Mouse (Mus musculus): ENCODE measurements around the gene Ppm1m. TPM values are rescaled to one million over a fixed set of nuclear protein-coding genes. Genes with fewer than 3 reads are reported as not detected.
"Not testable (repeated sequence)": the region's sequence is repeated elsewhere in the genome, so short reads cannot be mapped to it uniquely, and the experiment has no call there.

Gene Ppm1m
- polyA plus RNA-seq, 1 experiment from 2014 or later = 20.1 TPM

- Histone ChIP-seq H3K4me1 (peaks cover 31% of the 10 kb centered on the region), H3K27ac (no peak overlapping the region), H3K4me2 (no peak overlapping the region), H3K9me3 (replicated peaks) (no peaks in the 10 kb centered on the region), H3K27me3 (no peaks in the 10 kb centered on the region), H3K9ac (no peak overlapping the region), H3K36me3 (ENCODE audit: poor library complexity, severe bottlenecking) (peaks cover 69% of the 10 kb centered on the region), H3K4me3 (no peak overlapping the region)
- no peak for ATAC-seq
- WGBS = 89% methylated on average over 6 of the region's 6 CpGs
Measured at GRCm38 (mm10) chr9:106177799-106178198, 21.7 kb downstream of the Ppm1m start.

- peaks cover 38% of the 10 kb centered on the region for H3K4me1 ChIP-seq
- no peak for ATAC-seq
- 83% methylated on average over 5 of the region's 5 CpGs for WGBS
- no peak overlapping the region for H3K4me2 ChIP-seq
- H3K27ac ChIP-seq = no peak overlapping the region
- H3K9me3 ChIP-seq (replicated peaks) = no peaks in the 10 kb centered on the region
- H3K9ac ChIP-seq = no peak overlapping the region
- H3K36me3 ChIP-seq (ENCODE audit: poor library complexity, severe bottlenecking) = peaks cover 59% of the 10 kb centered on the region
- no peaks in the 10 kb centered on the region for H3K27me3 ChIP-seq
- no peak overlapping the region for H3K4me3 ChIP-seq
Measured at GRCm38 (mm10) chr9:106176769-106177168, 22.8 kb downstream of the Ppm1m start.

GRCm38 (mm10) chr9:106175552-106176200 is 23.9 kb downstream of the Ppm1m start:
- no peak for ATAC-seq
- Histone ChIP-seq H3K4me1 (peaks cover 38% of the 10 kb centered on the region), H3K27ac (no peak overlapping the region), H3K9ac (no peak overlapping the region), H3K9me3 (replicated peaks) (no peaks in the 10 kb centered on the region), H3K4me2 (no peak overlapping the region), H3K36me3 (ENCODE audit: poor library complexity, severe bottlenecking) (peaks cover 48% of the 10 kb centered on the region), H3K4me3 (no peak overlapping the region), H3K27me3 (no peaks in the 10 kb centered on the region)
- WGBS = 91% methylated on average over 3 of the region's 3 CpGs

GRCm38 (mm10) chr9:106173363-106173762 is 26.2 kb downstream of the Ppm1m start:
- H3K27ac ChIP-seq = no peak overlapping the region
- ATAC-seq = no peak
- WGBS = 57% methylated on average over 2 of the region's 2 CpGs
- peak overlapping the region; percentile 80 for H3K4me3 ChIP-seq
- H3K4me1 ChIP-seq = peaks cover 44% of the 10 kb centered on the region
- H3K36me3 ChIP-seq (ENCODE audit: poor library complexity, severe bottlenecking) = peaks cover 25% of the 10 kb centered on the region
- H3K9me3 ChIP-seq (replicated peaks) = no peaks in the 10 kb centered on the region
- peak overlapping the region; percentile 83 for H3K4me2 ChIP-seq
- no peaks in the 10 kb centered on the region for H3K27me3 ChIP-seq
- peak overlapping the region; percentile 50; the same call in 1 of the 2 replicates for H3K9ac ChIP-seq

- no peak for ATAC-seq
Measured at GRCm38 (mm10) chr9:106172527-106172926, 27.0 kb downstream of the Ppm1m start.

GRCm38 (mm10) chr9:106171346-106172158 is 28.0 kb downstream of the Ppm1m start:
- Histone ChIP-seq H3K4me3 (peak overlapping the region; percentile 80), H3K36me3 (ENCODE audit: poor library complexity, severe bottlenecking) (peaks cover 7% of the 10 kb centered on the region; the same call in 1 of the 2 replicates), H3K9me3 (replicated peaks) (no peaks in the 10 kb centered on the region), H3K27ac (peak overlapping the region; percentile 96), H3K4me2 (peak overlapping the region; percentile 83), H3K27me3 (no peaks in the 10 kb centered on the region), H3K9ac (peak overlapping the region; percentile 91), H3K4me1 (peaks cover 44% of the 10 kb centered on the region)
- under 1% methylated on average over 30 of the region's 30 CpGs for WGBS
- ATAC-seq = peak; percentile 66

More at GRCm38 (mm10) chr9:106172527-106172926, 27.0 kb downstream of the Ppm1m start:
- H3K9me3 ChIP-seq (replicated peaks) = no peaks in the 10 kb centered on the region
- no peak overlapping the region for H3K27ac ChIP-seq
- WGBS = 24% methylated on average over 3 of the region's 3 CpGs
- H3K9ac ChIP-seq = peak overlapping the region; percentile 91
- peaks cover 17% of the 10 kb centered on the region for H3K36me3 ChIP-seq (ENCODE audit: poor library complexity, severe bottlenecking)
- H3K4me1 ChIP-seq = peaks cover 44% of the 10 kb centered on the region
- H3K4me3 ChIP-seq = peak overlapping the region; percentile 80
- no peaks in the 10 kb centered on the region for H3K27me3 ChIP-seq
- H3K4me2 ChIP-seq = peak overlapping the region; percentile 83

GRCm38 (mm10) chr9:106170556-106171345 is 28.8 kb downstream of the Ppm1m start, which contains the start of gene Wdr82:
TSS of gene Wdr82 (plus strand) at chr9:106170928.
- WGBS = under 1% methylated on average over 73 of the region's 81 CpGs
- Histone ChIP-seq H3K4me3 (peak within 1 kb of the TSS; percentile 80), H3K27me3 (no peaks in the 10 kb centered on the region), H3K9ac (peak within 1 kb of the TSS; percentile 91), H3K4me2 (peak within 1 kb of the TSS; percentile 83), H3K4me1 (peaks cover 40% of the 10 kb centered on the region), H3K27ac (peak within 1 kb of the TSS; percentile 96), H3K9me3 (replicated peaks) (no peaks in the 10 kb centered on the region), H3K36me3 (ENCODE audit: poor library complexity, severe bottlenecking) (0 out of 2 replicates have a peak, but pooled peaks cover 4% of the 10 kb centered on the region)
- ATAC-seq = peak; percentile 94

GRCm38 (mm10) chr9:106169917-106170316 is 29.6 kb downstream of the Ppm1m start:
- 39% methylated on average over 6 of the region's 6 CpGs for WGBS
- H3K4me3 ChIP-seq = peak overlapping the region; percentile 80
- H3K27ac ChIP-seq = 0 out of 2 replicates have a peak overlapping the region, but pooled peaks have one; percentile 96
- 0 out of 2 replicates have a peak, but pooled peaks cover 4% of the 10 kb centered on the region for H3K36me3 ChIP-seq (ENCODE audit: poor library complexity, severe bottlenecking)
- H3K4me1 ChIP-seq = peaks cover 33% of the 10 kb centered on the region
- peak overlapping the region; percentile 83 for H3K4me2 ChIP-seq
- no peak for ATAC-seq
- no peaks in the 10 kb centered on the region for H3K27me3 ChIP-seq
- peak overlapping the region; percentile 91 for H3K9ac ChIP-seq
- H3K9me3 ChIP-seq (replicated peaks) = no peaks in the 10 kb centered on the region

- not testable (repeated sequence) for ATAC-seq
- WGBS = 76% methylated on average over 1 of the region's 1 CpGs
Measured at GRCm38 (mm10) chr9:106169006-106169405, 30.5 kb downstream of the Ppm1m start.

GRCm38 (mm10) chr9:106167703-106168102 is 31.8 kb downstream of the Ppm1m start:
- Histone ChIP-seq H3K27me3 (no peaks in the 10 kb centered on the region), H3K4me2 (no peak overlapping the region), H3K27ac (no peak overlapping the region), H3K4me1 (peaks cover 12% of the 10 kb centered on the region), H3K9ac (no peak overlapping the region), H3K36me3 (ENCODE audit: poor library complexity, severe bottlenecking) (no peaks in the 10 kb centered on the region), H3K9me3 (replicated peaks) (no peaks in the 10 kb centered on the region), H3K4me3 (no peak overlapping the region)
- WGBS = 15% methylated on average over 1 of the region's 1 CpGs
- no peak for ATAC-seq

More at GRCm38 (mm10) chr9:106169006-106169405, 30.5 kb downstream of the Ppm1m start:
- not testable (repeated sequence) for H3K27me3 ChIP-seq; H3K27ac ChIP-seq; H3K9ac ChIP-seq; H3K36me3 ChIP-seq (ENCODE audit: poor library complexity, severe bottlenecking); H3K4me2 ChIP-seq; H3K9me3 ChIP-seq (replicated peaks); H3K4me3 ChIP-seq
- H3K4me1 ChIP-seq = peaks cover 25% of the 10 kb centered on the region

GRCm38 (mm10) chr9:106167241-106167640 is 32.3 kb downstream of the Ppm1m start:
- no peaks in the 10 kb centered on the region for H3K9me3 ChIP-seq (replicated peaks)
- no peak for ATAC-seq
- H3K27ac ChIP-seq = no peak overlapping the region
- H3K9ac ChIP-seq = no peak overlapping the region
- H3K4me1 ChIP-seq = peaks cover 7% of the 10 kb centered on the region; the same call in 1 of the 2 replicates
- no peak overlapping the region for H3K4me2 ChIP-seq
- H3K27me3 ChIP-seq = no peaks in the 10 kb centered on the region
- H3K4me3 ChIP-seq = no peak overlapping the region
- WGBS = 73% methylated on average over 3 of the region's 3 CpGs
- no peaks in the 10 kb centered on the region for H3K36me3 ChIP-seq (ENCODE audit: poor library complexity, severe bottlenecking)

All from forebrain, embryonic 13.5 days (tissue).